Mouse (Mus musculus) forebrain, embryonic 12.5 days (tissue): ENCODE results near the gene Amdhd1. TPM values are rescaled to one million over a fixed set of nuclear protein-coding genes. Genes with fewer than 3 reads are reported as not detected.

Experiments
- ATAC-seq: fragments of 200-750 bp; cut with Nextera tagmentation; 2 replicates; pipeline ENCODE4 v1.8.0; 2017; ENCODE audit warnings: moderate TSS enrichment; ENCODE audit not compliant: low FRiP score
- H3K27ac ChIP-seq: fragments of 300-500 bp; sonication (generic); 2 replicates; pipeline ENCODE4 v1.5.1; 2016; ENCODE audit warnings: mild to moderate bottlenecking
- H3K27me3 ChIP-seq: fragments of 300-500 bp; sonication (generic); 2 replicates; pipeline ENCODE4 v1.6.1; 2016; ENCODE audit warnings: mild to moderate bottlenecking
- H3K36me3 ChIP-seq: fragments of 300-500 bp; sonication (generic); replicated peaks from 2 replicates; pipeline ENCODE4 v1.6.1; 2016; ENCODE audit warnings: mild to moderate bottlenecking
- H3K4me1 ChIP-seq: fragments of 300-500 bp; sonication (generic); 2 replicates; pipeline ENCODE4 v1.6.1; 2016
- H3K4me2 ChIP-seq: fragments of 300-500 bp; sonication (generic); 2 replicates; pipeline ENCODE4 v1.6.1; 2016; ENCODE audit warnings: mild to moderate bottlenecking, moderate library complexity
- H3K4me3 ChIP-seq: fragments of 300-500 bp; sonication (generic); replicated peaks from 2 replicates; pipeline ENCODE4 v1.5.1; 2016; ENCODE audit warnings: mild to moderate bottlenecking
- H3K9ac ChIP-seq: fragments of 300-500 bp; sonication (generic); 2 replicates; pipeline ENCODE4 v1.6.1; 2016; ENCODE audit warnings: mild to moderate bottlenecking
- H3K9me3 ChIP-seq: fragments of 300-500 bp; sonication (generic); 2 replicates; pipeline ENCODE4 v1.6.1; 2016
- WGBS: fragments of 180-500 bp; shearing (Covaris S2); methylation state at CpG from one replicate; pipeline ENCODE4 v1.1.7; 2016; 5-methylcytosine and 5-hydroxymethylcytosine counted together
- polyA plus RNA-seq: library from polyadenylated mRNA; unstranded; fragments of >200 nt; fragmentation: Nextera tagmentation; extraction: Ambion mirVana; gene quantifications from 2 replicates; pipeline ENCODE4 v1.2.1, GENCODE M21; 2016

The Amdhd1 gene
- polyA plus RNA-seq, 1 experiment from 2014 or later, result 0.08 TPM

GRCm38 (mm10) chr10:93520994-93521393, 18.8 kb downstream of the Amdhd1 start:
- Histone ChIP-seq H3K27ac (no peak overlapping the region), H3K9me3 (no peaks in the 10 kb centered on the region), H3K4me3 (no peak overlapping the region), H3K27me3 (no peaks in the 10 kb centered on the region), H3K4me1 (no peaks in the 10 kb centered on the region), H3K36me3 (no peaks in the 10 kb centered on the region), H3K9ac (no peak overlapping the region), H3K4me2 (no peak overlapping the region)
- 77% methylated on average over 4 of the region's 4 CpGs for WGBS
- no peak for ATAC-seq

- no peak for ATAC-seq
- Histone ChIP-seq H3K27me3 (no peaks in the 10 kb centered on the region), H3K4me3 (no peak overlapping the region), H3K27ac (no peak overlapping the region), H3K4me1 (no peaks in the 10 kb centered on the region), H3K9me3 (no peaks in the 10 kb centered on the region), H3K9ac (no peak overlapping the region), H3K4me2 (no peak overlapping the region), H3K36me3 (no peaks in the 10 kb centered on the region)
- 92% methylated on average over 5 of the region's 5 CpGs for WGBS
These were observed 20.1 kb downstream of the Amdhd1 start for GRCm38 (mm10) chr10:93519756-93520155.

GRCm38 (mm10) chr10:93519159-93519558, 20.7 kb downstream of the Amdhd1 start:
- no peak overlapping the region for H3K9ac ChIP-seq
- no peak for ATAC-seq
- no peaks in the 10 kb centered on the region for H3K4me1 ChIP-seq
- no peak overlapping the region for H3K27ac ChIP-seq
- no peaks in the 10 kb centered on the region for H3K9me3 ChIP-seq
- WGBS, result 90% methylated on average over 8 of the region's 8 CpGs
- H3K27me3 ChIP-seq, result no peaks in the 10 kb centered on the region
- H3K4me2 ChIP-seq, result no peak overlapping the region
- no peaks in the 10 kb centered on the region for H3K36me3 ChIP-seq
- H3K4me3 ChIP-seq, result no peak overlapping the region

- Histone ChIP-seq H3K4me3 (no peak overlapping the region), H3K9ac (no peak overlapping the region), H3K36me3 (no peaks in the 10 kb centered on the region), H3K27me3 (no peaks in the 10 kb centered on the region), H3K27ac (no peak overlapping the region), H3K9me3 (no peaks in the 10 kb centered on the region), H3K4me2 (no peak overlapping the region), H3K4me1 (no peaks in the 10 kb centered on the region)
- ATAC-seq, result no peak
- WGBS, result 88% methylated on average over 2 of the region's 2 CpGs
These were observed 21.2 kb downstream of the Amdhd1 start for GRCm38 (mm10) chr10:93518620-93519019.

- Histone ChIP-seq H3K27ac (no peak overlapping the region), H3K9ac (no peak overlapping the region), H3K27me3 (no peaks in the 10 kb centered on the region), H3K4me3 (no peak overlapping the region), H3K9me3 (no peaks in the 10 kb centered on the region), H3K4me1 (no peaks in the 10 kb centered on the region), H3K36me3 (no peaks in the 10 kb centered on the region), H3K4me2 (no peak overlapping the region)
- ATAC-seq, result no peak
- WGBS, result 85% methylated on average over 4 of the region's 4 CpGs
These were observed 21.6 kb downstream of the Amdhd1 start for GRCm38 (mm10) chr10:93518186-93518585.

GRCm38 (mm10) chr10:93517754-93518153, 22.1 kb downstream of the Amdhd1 start:
- WGBS, result 77% methylated on average over 4 of the region's 4 CpGs
- H3K27ac ChIP-seq, result no peak overlapping the region
- no peaks in the 10 kb centered on the region for H3K27me3 ChIP-seq
- H3K9ac ChIP-seq, result no peak overlapping the region
- no peak overlapping the region for H3K4me3 ChIP-seq
- no peaks in the 10 kb centered on the region for H3K4me1 ChIP-seq
- ATAC-seq, result no peak
- H3K36me3 ChIP-seq, result no peaks in the 10 kb centered on the region
- H3K4me2 ChIP-seq, result no peak overlapping the region
- no peaks in the 10 kb centered on the region for H3K9me3 ChIP-seq

GRCm38 (mm10) chr10:93515927-93516326, 23.9 kb downstream of the Amdhd1 start:
- H3K9ac ChIP-seq, result no peak overlapping the region
- H3K27ac ChIP-seq, result no peak overlapping the region
- ATAC-seq, result no peak
- WGBS, result 89% methylated on average over 12 of the region's 12 CpGs
- H3K27me3 ChIP-seq, result no peaks in the 10 kb centered on the region
- no peaks in the 10 kb centered on the region for H3K4me1 ChIP-seq
- no peak overlapping the region for H3K4me2 ChIP-seq
- no peaks in the 10 kb centered on the region for H3K9me3 ChIP-seq
- no peak overlapping the region for H3K4me3 ChIP-seq
- no peaks in the 10 kb centered on the region for H3K36me3 ChIP-seq

- Histone ChIP-seq H3K36me3 (no peaks in the 10 kb centered on the region), H3K27ac (no peak overlapping the region), H3K4me3 (no peak overlapping the region), H3K9ac (no peak overlapping the region), H3K4me1 (no peaks in the 10 kb centered on the region), H3K9me3 (no peaks in the 10 kb centered on the region), H3K4me2 (no peak overlapping the region), H3K27me3 (no peaks in the 10 kb centered on the region)
- 18% methylated on average over 1 of the region's 1 CpGs for WGBS
- ATAC-seq, result no peak; the same call in 1 of the 2 replicates
These were observed 24.4 kb downstream of the Amdhd1 start for GRCm38 (mm10) chr10:93515419-93515818.

- no peaks in the 10 kb centered on the region for H3K4me1 ChIP-seq
- H3K9me3 ChIP-seq, result no peaks in the 10 kb centered on the region
- H3K4me2 ChIP-seq, result no peak overlapping the region
- no peak overlapping the region for H3K4me3 ChIP-seq
- H3K36me3 ChIP-seq, result no peaks in the 10 kb centered on the region
- no peak overlapping the region for H3K27ac ChIP-seq
- no peak overlapping the region for H3K9ac ChIP-seq
- no peak for ATAC-seq
- WGBS, result 91% methylated on average over 15 of the region's 15 CpGs
- H3K27me3 ChIP-seq, result no peaks in the 10 kb centered on the region
These were observed 30.2 kb downstream of the Amdhd1 start for GRCm38 (mm10) chr10:93509532-93510153.

- no peak overlapping the region for H3K9ac ChIP-seq
- no peaks in the 10 kb centered on the region for H3K9me3 ChIP-seq
- WGBS, result 71% methylated on average over 7 of the region's 7 CpGs
- H3K27me3 ChIP-seq, result no peaks in the 10 kb centered on the region
- H3K36me3 ChIP-seq, result no peaks in the 10 kb centered on the region
- no peak overlapping the region for H3K4me3 ChIP-seq
- no peak for ATAC-seq
- H3K27ac ChIP-seq, result no peak overlapping the region
- no peaks in the 10 kb centered on the region for H3K4me1 ChIP-seq
- no peak overlapping the region for H3K4me2 ChIP-seq
These were observed 31.4 kb downstream of the Amdhd1 start for GRCm38 (mm10) chr10:93508383-93508970.

- H3K9me3 ChIP-seq, result no peaks in the 10 kb centered on the region
- 78% methylated on average over 10 of the region's 10 CpGs for WGBS
- no peak overlapping the region for H3K27ac ChIP-seq
- no peak for ATAC-seq
- H3K4me3 ChIP-seq, result no peak overlapping the region
- H3K27me3 ChIP-seq, result no peaks in the 10 kb centered on the region
- H3K4me1 ChIP-seq, result no peaks in the 10 kb centered on the region
- H3K9ac ChIP-seq, result no peak overlapping the region
- H3K4me2 ChIP-seq, result no peak overlapping the region
- no peaks in the 10 kb centered on the region for H3K36me3 ChIP-seq
These were observed 38.5 kb downstream of the Amdhd1 start for GRCm38 (mm10) chr10:93501346-93501745.

- Histone ChIP-seq H3K36me3 (no peaks in the 10 kb centered on the region), H3K9ac (no peak overlapping the region), H3K27me3 (no peaks in the 10 kb centered on the region), H3K4me3 (no peak overlapping the region), H3K9me3 (no peaks in the 10 kb centered on the region), H3K4me1 (no peaks in the 10 kb centered on the region), H3K27ac (no peak overlapping the region), H3K4me2 (no peak overlapping the region)
- ATAC-seq, result no peak
- 52% methylated on average over 10 of the region's 10 CpGs for WGBS
These were observed 39.0 kb downstream of the Amdhd1 start for GRCm38 (mm10) chr10:93500864-93501263.

GRCm38 (mm10) chr10:93490451-93490850, 49.4 kb downstream of the Amdhd1 start:
- H3K4me1 ChIP-seq, result 0 out of 2 replicates have a peak, but pooled peaks cover 5% of the 10 kb centered on the region
- H3K27me3 ChIP-seq, result no peaks in the 10 kb centered on the region
- WGBS, result 50% methylated on average over 4 of the region's 4 CpGs
- H3K27ac ChIP-seq, result no peak overlapping the region
- no peaks in the 10 kb centered on the region for H3K36me3 ChIP-seq
- ATAC-seq, result no peak
- H3K4me3 ChIP-seq, result no peak overlapping the region
- no peak overlapping the region for H3K9ac ChIP-seq
- no peak overlapping the region for H3K4me2 ChIP-seq
- no peaks in the 10 kb centered on the region for H3K9me3 ChIP-seq
